8 mouse cellular contexts compared by ENCODE assay signal in genomic region chr13:109776116-109776515, GRCm38 (mm10).
DNase-seq lines count a peak whose midpoint lies in the region; ATAC-seq and TF ChIP-seq lines count a peak whose summit lies in the region.

No protein-coding gene starts in this region.

- peak; percentile 99 for DNase-seq in 3T3-L1 (ENCODE audit: low read depth, low spot score)
- peak; percentile 78 to 93 for DNase-seq in heart, adult 9 months (ENCODE audit: low spot score in 2 of 2)
- peak; percentile 50 to 77 for DNase-seq in monocyte, adult 2 months (ENCODE audit: low read depth in 1 of 2, low spot score in 2 of 2)
- peak; percentile 85 to 89 for DNase-seq in spleen, postnatal 36 days (ENCODE audit: low spot score in 2 of 2)

- WGBS in bone marrow, adult 2 months = 2% methylated on average over 11 of the region's 11 CpGs
- 2% methylated on average over 11 of the region's 11 CpGs for WGBS in kidney, embryonic 14.5 days
- WGBS in limb, embryonic 15.5 days = 3% methylated on average over 11 of the region's 11 CpGs

- no peaks in the 10 kb centered on the region for H3K36me3 ChIP-seq in kidney, embryonic 14.5 days (ENCODE audit: control insufficient read depth, insufficient read depth, low read length)
- H3K36me3 ChIP-seq in limb, embryonic 15.5 days = no peaks in the 10 kb centered on the region

- TF ChIP-seq CTCF in bone marrow, adult 2 months (IDR thresholded peaks at IDR 0.05; ENCODE audit: control insufficient read depth, insufficient read depth, low read length) = peak; percentile 94
- TF ChIP-seq CTCF in embryonic fibroblast, embryonic 13.5 days (IDR thresholded peaks at IDR 0.05; ENCODE audit: borderline replicate concordance, insufficient read depth, low read length) = peak; percentile 79; the same call in 1 of the 2 replicates

- H3K27me3 ChIP-seq in kidney, embryonic 14.5 days (ENCODE audit: control insufficient read depth, insufficient read depth, low read length) = no peaks in the 10 kb centered on the region
- H3K27me3 ChIP-seq in limb, embryonic 15.5 days = no peaks in the 10 kb centered on the region

- H3K4me3 ChIP-seq in bone marrow, adult 2 months (replicated peaks; ENCODE audit: control insufficient read depth, low read depth, low read length) = no peak overlapping the region
- H3K4me3 ChIP-seq in embryonic fibroblast, embryonic 13.5 days (ENCODE audit: insufficient read depth, low read length) = no peak overlapping the region
- H3K4me3 ChIP-seq in kidney, embryonic 14.5 days (ENCODE audit: low read length) = peak overlapping the region; percentile 21; the same call in 1 of the 2 replicates
- peak overlapping the region; percentile 17; the same call in 1 of the 2 replicates for H3K4me3 ChIP-seq in limb, embryonic 15.5 days

- peak; percentile 92 for ATAC-seq in kidney, embryonic 14.5 days (ENCODE audit: low FRiP score, low TSS enrichment)
- peak; percentile 80; the same call in 1 of the 2 replicates for ATAC-seq in limb, embryonic 15.5 days (ENCODE audit: insufficient number of reproducible peaks, low FRiP score, low TSS enrichment, low read depth)

- no peaks in the 10 kb centered on the region for H3K4me1 ChIP-seq in bone marrow, adult 2 months (ENCODE audit: control insufficient read depth, insufficient read depth, low read length)
- H3K4me1 ChIP-seq in embryonic fibroblast, embryonic 13.5 days (ENCODE audit: control insufficient read depth, insufficient read depth, low read length) = no peaks in the 10 kb centered on the region
- no peaks in the 10 kb centered on the region; the same call in 1 of the 2 replicates for H3K4me1 ChIP-seq in kidney, embryonic 14.5 days (ENCODE audit: control insufficient read depth, insufficient read depth, low read length)
- H3K4me1 ChIP-seq in limb, embryonic 15.5 days = no peaks in the 10 kb centered on the region

- peak overlapping the region; percentile 38 for H3K4me2 ChIP-seq in kidney, embryonic 14.5 days (replicated peaks; ENCODE audit: low read depth, low read length)
- peak overlapping the region; percentile 51 for H3K4me2 ChIP-seq in limb, embryonic 15.5 days

- no peak for TF ChIP-seq POLR2A in bone marrow, adult 2 months (IDR thresholded peaks at IDR 0.05; ENCODE audit: borderline replicate concordance, control insufficient read depth, low read depth, low read length)
- no peak for TF ChIP-seq POLR2A in embryonic fibroblast, embryonic 13.5 days (IDR thresholded peaks at IDR 0.05; ENCODE audit: low read depth, low read length)

- peak overlapping the region; percentile 34; the same call in 1 of the 2 replicates for H3K9ac ChIP-seq in kidney, embryonic 14.5 days (ENCODE audit: low read depth, low read length)
- no peak overlapping the region for H3K9ac ChIP-seq in limb, embryonic 15.5 days

- no peak overlapping the region for H3K27ac ChIP-seq in bone marrow, adult 2 months (ENCODE audit: control insufficient read depth, insufficient read depth, low read depth, low read length, poor library complexity)
- H3K27ac ChIP-seq in embryonic fibroblast, embryonic 13.5 days (ENCODE audit: insufficient read depth, low read length) = peak overlapping the region; percentile 57
- no peak overlapping the region for H3K27ac ChIP-seq in kidney, embryonic 14.5 days (ENCODE audit: low read depth, low read length)
- H3K27ac ChIP-seq in limb, embryonic 15.5 days = no peak overlapping the region

- no peaks in the 10 kb centered on the region for H3K9me3 ChIP-seq in kidney, embryonic 14.5 days (ENCODE audit: control insufficient read depth, low read length)
- no peaks in the 10 kb centered on the region for H3K9me3 ChIP-seq in limb, embryonic 15.5 days

Comparison
In these comparisons a context has a peak if more than half of its experiments do, and no peak if none do; other contexts are left out.
1. H3K4me3 ChIP-seq: peak in kidney, embryonic 14.5 days (single experiment) and limb, embryonic 15.5 days (single experiment); none in bone marrow, adult 2 months (single experiment) and embryonic fibroblast, embryonic 13.5 days (single experiment).
2. Peak in every context shown above with its lines, with median percentiles within 50 percentile points of each other: DNase-seq.